Mouse (Mus musculus): ENCODE results near the gene Crisp2. TPM values are rescaled to one million over a fixed set of nuclear protein-coding genes. Genes with fewer than 3 reads are reported as not detected.
"Not testable (repeated sequence)": the region's sequence is repeated elsewhere in the genome, so short reads cannot be mapped to it uniquely, and the experiment has no call there.

Crisp2 gene
- polyA plus RNA-seq, 1 experiment from 2014 or later, result not detected

DNA sequence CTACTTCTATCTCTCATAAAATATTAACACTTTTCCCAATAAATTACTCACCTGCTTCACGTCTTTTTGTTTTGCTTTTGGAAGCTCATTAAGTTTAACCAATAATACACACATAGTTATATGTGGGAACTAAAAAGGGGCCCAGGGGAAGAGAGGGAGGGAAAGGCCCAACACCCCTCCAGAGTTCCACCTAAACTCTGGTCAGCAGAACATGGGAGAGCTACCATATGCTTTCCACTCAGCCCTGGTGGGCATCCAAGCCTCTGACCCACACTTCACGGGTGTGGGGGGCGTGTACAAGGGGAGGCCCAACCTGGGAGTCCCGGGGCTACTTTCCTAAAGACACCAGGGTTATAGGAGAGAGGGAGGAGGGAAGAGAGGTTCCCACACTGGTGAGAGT lies 75.1 kb downstream of the Crisp2 start:
- no peaks in the 10 kb centered on the region for H3K36me3 ChIP-seq (ENCODE audit: control insufficient read depth, insufficient read depth, low read length)
- ATAC-seq (no peak), DNase-seq (ENCODE audit: low spot score) (no peak)
- WGBS, result 62% methylated on average over 4 of the region's 4 CpGs
- no peaks in the 10 kb centered on the region for H3K4me1 ChIP-seq (ENCODE audit: control insufficient read depth, insufficient read depth, low read length)
- no peaks in the 10 kb centered on the region for H3K9me3 ChIP-seq (replicated peaks; ENCODE audit: control insufficient read depth, low read length)
- H3K27ac ChIP-seq (ENCODE audit: low read depth, low read length), result no peak overlapping the region
- H3K4me2 ChIP-seq (ENCODE audit: low read length), result no peak overlapping the region
- H3K27me3 ChIP-seq (replicated peaks; ENCODE audit: control insufficient read depth, insufficient read depth, low read length), result no peaks in the 10 kb centered on the region
- no peak overlapping the region for H3K4me3 ChIP-seq (ENCODE audit: low read depth, low read length)
- H3K9ac ChIP-seq (ENCODE audit: low read length), result no peak overlapping the region

DNA sequence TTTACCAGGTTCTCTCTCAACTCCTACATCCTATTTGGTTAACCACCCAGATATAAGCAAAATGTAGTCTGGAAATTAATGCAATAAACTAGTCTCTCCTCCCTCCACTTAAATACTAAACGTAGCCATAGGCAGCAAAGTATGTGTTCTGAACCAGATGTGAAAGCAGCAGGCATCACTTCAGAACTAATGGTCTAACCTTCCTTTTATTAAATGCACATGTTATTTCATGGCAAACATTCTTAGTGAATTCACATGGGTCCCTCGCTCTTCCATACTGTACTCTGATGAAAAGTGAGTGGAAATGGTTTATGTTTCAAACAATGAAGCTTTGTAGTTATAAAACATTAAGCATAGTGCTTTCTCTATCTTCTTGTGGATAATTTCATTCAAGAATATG lies 75.5 kb downstream of the Crisp2 start:
- Histone ChIP-seq H3K4me1 (ENCODE audit: control insufficient read depth, insufficient read depth, low read length) (no peaks in the 10 kb centered on the region), H3K9me3 (replicated peaks; ENCODE audit: control insufficient read depth, low read length) (no peaks in the 10 kb centered on the region), H3K9ac (ENCODE audit: low read length) (no peak overlapping the region), H3K4me2 (ENCODE audit: low read length) (no peak overlapping the region), H3K4me3 (ENCODE audit: low read depth, low read length) (no peak overlapping the region), H3K27me3 (replicated peaks; ENCODE audit: control insufficient read depth, insufficient read depth, low read length) (no peaks in the 10 kb centered on the region), H3K27ac (ENCODE audit: low read depth, low read length) (no peak overlapping the region), H3K36me3 (ENCODE audit: control insufficient read depth, insufficient read depth, low read length) (no peaks in the 10 kb centered on the region)
- DNase-seq (ENCODE audit: low spot score) (no peak), ATAC-seq (no peak)
- 78% methylated on average over 2 of the region's 2 CpGs for WGBS

DNA sequence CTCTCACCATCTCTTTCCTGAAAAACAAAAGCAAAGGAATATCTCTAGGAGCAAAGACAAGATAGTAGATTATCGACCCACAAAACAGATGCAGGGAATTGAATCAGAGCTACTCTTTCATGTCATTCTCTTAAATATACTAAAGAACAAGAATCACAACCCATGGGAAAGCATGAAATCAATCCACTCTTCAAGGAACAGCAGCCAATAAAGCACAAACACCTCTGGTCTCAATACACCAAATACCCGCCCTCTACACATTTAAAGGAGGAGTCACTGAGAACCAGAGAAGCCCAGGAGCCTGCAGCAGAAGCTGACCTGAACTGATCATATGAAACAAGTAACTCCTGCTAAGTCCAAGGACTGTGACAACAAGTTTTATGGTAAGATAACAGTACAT lies 80.0 kb downstream of the Crisp2 start, which contains the start of gene Esp1:
Esp1 (plus strand) TSS at position 301 of the 400 bp plus-strand sequence.
- Histone ChIP-seq H3K27me3 (replicated peaks; ENCODE audit: control insufficient read depth, insufficient read depth, low read length) (no peaks in the 10 kb centered on the region), H3K4me2 (ENCODE audit: low read length) (no peak within 1 kb of the TSS), H3K4me1 (ENCODE audit: control insufficient read depth, insufficient read depth, low read length) (no peaks in the 10 kb centered on the region), H3K9me3 (replicated peaks; ENCODE audit: control insufficient read depth, low read length) (no peaks in the 10 kb centered on the region), H3K4me3 (ENCODE audit: low read depth, low read length) (no peak within 1 kb of the TSS), H3K9ac (ENCODE audit: low read length) (no peak within 1 kb of the TSS), H3K36me3 (ENCODE audit: control insufficient read depth, insufficient read depth, low read length) (no peaks in the 10 kb centered on the region), H3K27ac (ENCODE audit: low read depth, low read length) (no peak within 1 kb of the TSS)
- no peak for ATAC-seq
- 86% methylated on average over 2 of the region's 2 CpGs for WGBS
- DNase-seq (ENCODE audit: low spot score), result no peak

DNA sequence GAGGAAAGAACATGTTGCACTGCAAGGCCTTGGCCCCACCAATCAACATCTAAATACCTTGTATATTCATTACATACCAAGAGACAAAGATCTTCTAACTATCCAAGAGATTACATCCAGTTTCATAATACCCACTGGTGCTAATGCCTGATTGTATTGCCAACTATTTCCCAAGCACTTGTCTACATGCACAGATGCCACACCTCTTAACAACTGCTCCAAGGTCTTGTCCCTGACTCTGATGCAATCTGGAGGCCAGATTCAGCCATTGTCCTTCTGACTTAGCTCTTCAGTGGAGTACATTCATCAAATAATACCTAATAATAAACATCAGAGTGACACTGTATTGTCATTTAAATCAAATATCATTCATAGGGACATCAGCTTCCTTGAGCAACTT lies 89.7 kb downstream of the Crisp2 start:
- H3K36me3 ChIP-seq (ENCODE audit: control insufficient read depth, insufficient read depth, low read length), result not testable (repeated sequence)

DNA sequence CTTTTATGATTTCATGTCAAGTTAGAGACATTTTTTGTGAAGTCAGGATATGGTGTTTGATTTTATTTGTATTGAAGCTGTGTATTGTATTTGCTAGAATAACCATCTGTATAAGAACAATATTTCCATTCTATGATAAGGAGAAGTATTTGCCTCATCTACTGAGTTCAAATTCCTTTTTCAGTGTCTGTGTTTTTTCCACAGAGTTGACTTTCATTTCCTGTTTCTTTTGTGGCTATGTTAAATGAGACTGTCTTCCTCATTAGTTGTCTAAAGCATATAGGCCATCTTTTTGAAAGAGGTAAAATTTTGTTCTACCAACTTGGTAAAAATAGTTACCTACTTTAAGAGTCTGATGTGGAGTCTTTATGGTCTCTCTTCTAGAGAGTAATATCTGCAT lies 90.5 kb downstream of the Crisp2 start:
- ATAC-seq (no peak), DNase-seq (ENCODE audit: low spot score) (no peak)
- H3K4me1 ChIP-seq (ENCODE audit: control insufficient read depth, insufficient read depth, low read length), result no peaks in the 10 kb centered on the region
- H3K27ac ChIP-seq (ENCODE audit: low read depth, low read length), result no peak overlapping the region
- H3K9ac ChIP-seq (ENCODE audit: low read length), result no peak overlapping the region
- no peak overlapping the region for H3K4me3 ChIP-seq (ENCODE audit: low read depth, low read length)
- H3K4me2 ChIP-seq (ENCODE audit: low read length), result no peak overlapping the region
- no peaks in the 10 kb centered on the region for H3K9me3 ChIP-seq (replicated peaks; ENCODE audit: control insufficient read depth, low read length)
- no peaks in the 10 kb centered on the region for H3K36me3 ChIP-seq (ENCODE audit: control insufficient read depth, insufficient read depth, low read length)
- no peaks in the 10 kb centered on the region for H3K27me3 ChIP-seq (replicated peaks; ENCODE audit: control insufficient read depth, insufficient read depth, low read length)

More for the DNA sequence above, 89.7 kb downstream of the Crisp2 start:
- not testable (repeated sequence) for ATAC-seq; H3K9ac ChIP-seq (ENCODE audit: low read length); DNase-seq (ENCODE audit: low spot score); H3K4me2 ChIP-seq (ENCODE audit: low read length); H3K4me1 ChIP-seq (ENCODE audit: control insufficient read depth, insufficient read depth, low read length); H3K27ac ChIP-seq (ENCODE audit: low read depth, low read length); H3K4me3 ChIP-seq (ENCODE audit: low read depth, low read length); H3K9me3 ChIP-seq (replicated peaks; ENCODE audit: control insufficient read depth, low read length); H3K27me3 ChIP-seq (replicated peaks; ENCODE audit: control insufficient read depth, insufficient read depth, low read length)

Other genes with a start within 250 kb of the Crisp2 start
- not detected in 2 replicates for gene Esp6, start 245.5 kb downstream of the Crisp2 start, polyA plus RNA-seq (2014; fragmentation: Nextera tagmentation; extraction: Ambion mirVana)
- not detected in 2 replicates for gene Esp4, start 208.4 kb downstream of the Crisp2 start, polyA plus RNA-seq (2014; fragmentation: Nextera tagmentation; extraction: Ambion mirVana)
- gene Esp3, start 174.9 kb downstream of the Crisp2 start, polyA plus RNA-seq (2014; fragmentation: Nextera tagmentation; extraction: Ambion mirVana), result not detected in 2 replicates
- not detected in 2 replicates for gene Esp1, start 79.9 kb downstream of the Crisp2 start, polyA plus RNA-seq (2014; fragmentation: Nextera tagmentation; extraction: Ambion mirVana)
- gene Rhag, start 4.1 kb upstream of the Crisp2 start, polyA plus RNA-seq (2014; fragmentation: Nextera tagmentation; extraction: Ambion mirVana), result not detected in 2 replicates
- 0.46 and 0.75 TPM in 2 replicates for gene 9130008F23Rik, start 73.6 kb upstream of the Crisp2 start, polyA plus RNA-seq (2014; fragmentation: Nextera tagmentation; extraction: Ambion mirVana)
- gene Glyatl3, start 107.3 kb upstream of the Crisp2 start, polyA plus RNA-seq (2014; fragmentation: Nextera tagmentation; extraction: Ambion mirVana), result not detected in 2 replicates
- gene Mut, start 127.7 kb upstream of the Crisp2 start, polyA plus RNA-seq (2014; fragmentation: Nextera tagmentation; extraction: Ambion mirVana), result 22.4 and 24.6 TPM in 2 replicates
- gene Cenpq, start 128.0 kb upstream of the Crisp2 start, polyA plus RNA-seq (2014; fragmentation: Nextera tagmentation; extraction: Ambion mirVana), result 21.4 and 23.2 TPM in 2 replicates